Mouse (Mus musculus) embryonic facial prominence, embryonic 15.5 days (tissue): ENCODE results near the gene Lrp2. TPM values are rescaled to one million over a fixed set of nuclear protein-coding genes. Genes with fewer than 3 reads are reported as not detected.

Experiments used
- ATAC-seq: fragments of 200-750 bp; cut with Nextera tagmentation; 2 replicates; pipeline ENCODE4 v1.8.0; 2017; ENCODE audit warnings: low read depth, moderate TSS enrichment; ENCODE audit not compliant: insufficient number of reproducible peaks, low FRiP score, low TSS enrichment
- H3K27ac ChIP-seq: fragments of 300-500 bp; sonication (generic); replicated peaks from 2 replicates; pipeline ENCODE4 v1.5.1; 2015; ENCODE audit warnings: mild to moderate bottlenecking, inconsistent platforms
- H3K27me3 ChIP-seq: fragments of 300-500 bp; sonication (generic); 2 replicates; pipeline ENCODE4 v1.6.1; 2015; ENCODE audit warnings: inconsistent platforms
- H3K36me3 ChIP-seq: fragments of 300-500 bp; sonication (generic); 2 replicates; pipeline ENCODE4 v1.6.1; 2015; ENCODE audit warnings: mild to moderate bottlenecking, inconsistent platforms
- H3K4me1 ChIP-seq: fragments of 300-500 bp; sonication (generic); 2 replicates; pipeline ENCODE4 v1.6.1; 2015; ENCODE audit warnings: inconsistent platforms
- H3K4me2 ChIP-seq: fragments of 300-500 bp; sonication (generic); replicated peaks from 2 replicates; pipeline ENCODE4 v1.6.1; 2015; ENCODE audit warnings: mild to moderate bottlenecking, inconsistent platforms
- H3K4me3 ChIP-seq: fragments of 300-500 bp; sonication (generic); replicated peaks from 2 replicates; pipeline ENCODE4 v1.5.1; 2015; ENCODE audit warnings: mild to moderate bottlenecking, inconsistent platforms
- H3K9ac ChIP-seq: fragments of 300-500 bp; sonication (generic); 2 replicates; pipeline ENCODE4 v1.6.1; 2015; ENCODE audit warnings: inconsistent platforms
- H3K9me3 ChIP-seq: fragments of 300-500 bp; sonication (generic); replicated peaks from 2 replicates; pipeline ENCODE4 v1.6.1; 2016; ENCODE audit warnings: inconsistent platforms
- WGBS: fragments of 180-500 bp; shearing (Covaris S2); methylation state at CpG from one replicate; pipeline ENCODE4 v1.1.7; 2015; 5-methylcytosine and 5-hydroxymethylcytosine counted together
- polyA plus RNA-seq: library from polyadenylated mRNA; unstranded; fragments of >200 nt; fragmentation: Nextera tagmentation; extraction: Ambion mirVana; gene quantifications from 2 replicates; pipeline ENCODE4 v1.2.1, GENCODE M21; 2015

Gene Lrp2
- polyA plus RNA-seq, 1 experiment from 2014 or later, result 0.37 TPM

GRCm38 (mm10) chr2:69400866-69401604, 184.8 kb downstream of the Lrp2 start:
- Histone ChIP-seq H3K4me1 (0 out of 2 replicates have a peak, but pooled peaks cover 8% of the 10 kb centered on the region), H3K9ac (no peak overlapping the region), H3K4me2 (no peak overlapping the region), H3K36me3 (no peaks in the 10 kb centered on the region), H3K27ac (no peak overlapping the region), H3K9me3 (no peaks in the 10 kb centered on the region), H3K27me3 (no peaks in the 10 kb centered on the region), H3K4me3 (no peak overlapping the region)
- WGBS, result 56% methylated on average over 7 of the region's 7 CpGs
- ATAC-seq, result no peak

GRCm38 (mm10) chr2:69396760-69397435, 189.0 kb downstream of the Lrp2 start:
- Histone ChIP-seq H3K27ac (no peak overlapping the region), H3K9ac (no peak overlapping the region), H3K36me3 (no peaks in the 10 kb centered on the region), H3K27me3 (no peaks in the 10 kb centered on the region), H3K4me3 (no peak overlapping the region), H3K4me2 (no peak overlapping the region), H3K9me3 (no peaks in the 10 kb centered on the region), H3K4me1 (0 out of 2 replicates have a peak, but pooled peaks cover 11% of the 10 kb centered on the region)
- 83% methylated on average over 12 of the region's 12 CpGs for WGBS
- no peak for ATAC-seq

- Histone ChIP-seq H3K36me3 (no peaks in the 10 kb centered on the region), H3K4me2 (no peak overlapping the region), H3K4me1 (0 out of 2 replicates have a peak, but pooled peaks cover 3% of the 10 kb centered on the region), H3K9ac (no peak overlapping the region), H3K27ac (no peak overlapping the region), H3K9me3 (no peaks in the 10 kb centered on the region), H3K4me3 (no peak overlapping the region), H3K27me3 (no peaks in the 10 kb centered on the region)
- 56% methylated on average over 9 of the region's 9 CpGs for WGBS
- ATAC-seq, result no peak
Observed at GRCm38 (mm10) chr2:69395597-69396248, 190.1 kb downstream of the Lrp2 start.

- no peak overlapping the region for H3K27ac ChIP-seq
- no peaks in the 10 kb centered on the region for H3K27me3 ChIP-seq
- no peak for ATAC-seq
- 0 out of 2 replicates have a peak, but pooled peaks cover 3% of the 10 kb centered on the region for H3K4me1 ChIP-seq
- no peak overlapping the region for H3K9ac ChIP-seq
- no peak overlapping the region for H3K4me3 ChIP-seq
- no peaks in the 10 kb centered on the region for H3K9me3 ChIP-seq
- H3K36me3 ChIP-seq, result no peaks in the 10 kb centered on the region
- WGBS, result 74% methylated on average over 2 of the region's 2 CpGs
- no peak overlapping the region for H3K4me2 ChIP-seq
Observed at GRCm38 (mm10) chr2:69393947-69394346, 191.9 kb downstream of the Lrp2 start.

GRCm38 (mm10) chr2:69386118-69386871, 199.6 kb downstream of the Lrp2 start:
- Histone ChIP-seq H3K27me3 (no peaks in the 10 kb centered on the region), H3K4me1 (no peaks in the 10 kb centered on the region), H3K9me3 (no peaks in the 10 kb centered on the region), H3K4me3 (no peak overlapping the region), H3K36me3 (no peaks in the 10 kb centered on the region), H3K9ac (no peak overlapping the region), H3K27ac (no peak overlapping the region), H3K4me2 (no peak overlapping the region)
- 85% methylated on average over 3 of the region's 3 CpGs for WGBS
- no peak for ATAC-seq

DNA sequence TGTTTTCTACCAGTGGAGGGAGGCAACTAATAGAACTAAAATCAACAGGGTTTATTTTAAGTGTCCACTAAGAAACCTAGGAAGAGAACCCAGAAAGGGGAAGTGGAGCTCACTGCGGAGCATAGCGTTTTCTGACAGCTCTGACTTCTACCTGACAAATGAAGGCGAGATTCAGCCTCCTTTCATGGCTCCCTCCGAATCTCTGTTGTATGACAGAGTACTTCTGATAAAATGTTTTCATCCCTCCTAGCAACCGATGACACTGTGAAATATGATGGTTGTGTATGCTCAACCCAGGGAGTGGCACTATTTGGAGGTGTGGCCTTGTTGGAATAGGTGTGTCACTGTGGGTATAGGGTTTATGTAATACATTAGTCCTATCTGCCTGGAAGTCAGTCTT, 203.0 kb downstream of the Lrp2 start:
- H3K36me3 ChIP-seq, result no peaks in the 10 kb centered on the region
- 86% methylated on average over 5 of the region's 5 CpGs for WGBS
- no peaks in the 10 kb centered on the region for H3K9me3 ChIP-seq
- no peaks in the 10 kb centered on the region for H3K27me3 ChIP-seq
- no peak overlapping the region for H3K27ac ChIP-seq
- H3K4me2 ChIP-seq, result no peak overlapping the region
- no peaks in the 10 kb centered on the region for H3K4me1 ChIP-seq
- no peak for ATAC-seq
- H3K4me3 ChIP-seq, result no peak overlapping the region
- no peak overlapping the region for H3K9ac ChIP-seq

- ATAC-seq, result no peak
- no peak overlapping the region for H3K27ac ChIP-seq
- no peak overlapping the region for H3K9ac ChIP-seq
- H3K27me3 ChIP-seq, result no peaks in the 10 kb centered on the region
- H3K4me2 ChIP-seq, result no peak overlapping the region
- H3K4me3 ChIP-seq, result no peak overlapping the region
- no peaks in the 10 kb centered on the region for H3K36me3 ChIP-seq
- no peaks in the 10 kb centered on the region for H3K4me1 ChIP-seq
- no peaks in the 10 kb centered on the region for H3K9me3 ChIP-seq
- 46% methylated on average over 8 of the region's 8 CpGs for WGBS
Observed at GRCm38 (mm10) chr2:69381740-69382139, 204.1 kb downstream of the Lrp2 start.

- H3K27ac ChIP-seq, result no peak within 1 kb of the TSS
- no peak for ATAC-seq
- H3K9ac ChIP-seq, result no peak within 1 kb of the TSS
Observed at GRCm38 (mm10) chr2:69380281-69380680, 205.6 kb downstream of the Lrp2 start, which contains the start of gene Dhrs9. Gene Dhrs9, plus strand, starts transcription at chr2:69380445.

DNA sequence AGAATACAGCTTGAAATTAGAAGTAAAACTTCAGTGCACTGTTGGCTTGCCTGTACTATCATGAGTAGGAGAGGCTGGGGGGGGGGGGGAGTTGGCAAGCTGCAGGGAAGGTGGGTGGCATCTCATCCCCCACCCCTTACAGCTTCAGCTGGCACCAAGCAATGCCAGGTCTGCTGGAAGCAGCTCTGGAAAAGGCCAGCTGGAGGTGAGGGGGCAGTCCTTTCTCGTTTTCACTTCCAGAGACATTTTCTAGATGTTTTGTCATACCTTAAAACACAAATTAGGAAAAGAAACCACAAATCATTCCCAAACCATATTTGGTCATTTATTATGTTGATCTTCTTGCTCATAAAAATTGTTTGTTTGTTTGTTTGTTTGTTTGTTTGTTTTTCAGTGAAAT, 206.1 kb downstream of the Lrp2 start:
- H3K9me3 ChIP-seq, result no peaks in the 10 kb centered on the region
- H3K4me2 ChIP-seq, result no peak overlapping the region
- 46% methylated on average over 1 of the region's 1 CpGs for WGBS
- no peaks in the 10 kb centered on the region for H3K36me3 ChIP-seq
- H3K27ac ChIP-seq, result no peak overlapping the region
- H3K9ac ChIP-seq, result no peak overlapping the region
- no peaks in the 10 kb centered on the region for H3K4me1 ChIP-seq
- no peaks in the 10 kb centered on the region for H3K27me3 ChIP-seq
- no peak overlapping the region for H3K4me3 ChIP-seq
- no peak for ATAC-seq

More at GRCm38 (mm10) chr2:69380281-69380680, 205.6 kb downstream of the Lrp2 start, which contains the start of gene Dhrs9:
- Histone ChIP-seq H3K4me1 (no peaks in the 10 kb centered on the region), H3K4me2 (no peak within 1 kb of the TSS), H3K9me3 (no peaks in the 10 kb centered on the region), H3K27me3 (no peaks in the 10 kb centered on the region), H3K36me3 (no peaks in the 10 kb centered on the region), H3K4me3 (no peak within 1 kb of the TSS)
- 74% methylated on average over 13 of the region's 13 CpGs for WGBS

GRCm38 (mm10) chr2:69376780-69377179, 209.1 kb downstream of the Lrp2 start:
- Histone ChIP-seq H3K4me2 (no peak overlapping the region), H3K36me3 (no peaks in the 10 kb centered on the region), H3K4me1 (no peaks in the 10 kb centered on the region), H3K4me3 (no peak overlapping the region), H3K9ac (no peak overlapping the region), H3K9me3 (no peaks in the 10 kb centered on the region), H3K27me3 (no peaks in the 10 kb centered on the region), H3K27ac (no peak overlapping the region)
- 64% methylated on average over 2 of the region's 2 CpGs for WGBS
- no peak for ATAC-seq
